Mouse (Mus musculus): Measurements from ENCODE around the gene Acvr1. TPM values are rescaled to one million over a fixed set of nuclear protein-coding genes. Genes with fewer than 3 reads are reported as not detected.

Gene Acvr1
- total RNA-seq (2021): 10 to 100 TPM; 34.1 to 40.5 TPM
- polyA plus RNA-seq (2012; rRNA removed): 6.9 and 8.6 TPM in 2 replicates
- long read RNA-seq, transcript Acvr1-204 (12 exons, 3,050 nt): major isoform, 11 of 15 reads
- long read RNA-seq, partial matches to known transcripts: 0 of 15 reads
- long read RNA-seq, other reads (novel, unspliced or antisense): 0 of 15 reads

GRCm38 (mm10) chr2:58567066-58567810, at the start of gene Acvr1, which contains the start of gene Upp2:
Gene Acvr1 (minus strand): TSS chr2:58567157.
Gene Upp2 (plus strand): TSS chr2:58567298.
- peak; percentile 94 for DNase-seq

GRCm38 (mm10) chr2:58615766-58616165, 48.8 kb upstream of the Acvr1 start:
- no peak for DNase-seq

GRCm38 (mm10) chr2:58614851-58615250, 47.9 kb upstream of the Acvr1 start:
- no peak for DNase-seq

GRCm38 (mm10) chr2:58613720-58614119, 46.8 kb upstream of the Acvr1 start:
- no peak for DNase-seq

DNA sequence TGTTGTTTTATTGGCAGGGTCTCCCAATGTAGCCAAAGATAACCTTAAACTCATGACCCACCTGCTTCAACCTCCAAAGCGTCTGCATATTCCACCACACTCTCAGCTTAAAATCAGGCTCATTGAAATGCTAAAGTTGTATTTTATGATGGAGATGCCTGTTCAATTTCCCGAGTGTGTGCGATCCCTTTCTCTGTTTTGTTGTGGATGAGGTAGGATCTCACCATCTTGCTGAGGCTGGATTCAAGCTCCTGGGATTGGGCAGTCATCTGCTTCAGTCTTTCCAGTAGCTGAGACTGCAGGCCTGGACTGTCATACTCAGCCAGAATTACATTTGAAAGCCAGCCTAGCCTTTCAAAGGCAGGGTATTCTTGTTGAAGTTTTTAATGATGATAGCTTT, 37.8 kb upstream of the Acvr1 start:
- DNase-seq: no peak

DNA sequence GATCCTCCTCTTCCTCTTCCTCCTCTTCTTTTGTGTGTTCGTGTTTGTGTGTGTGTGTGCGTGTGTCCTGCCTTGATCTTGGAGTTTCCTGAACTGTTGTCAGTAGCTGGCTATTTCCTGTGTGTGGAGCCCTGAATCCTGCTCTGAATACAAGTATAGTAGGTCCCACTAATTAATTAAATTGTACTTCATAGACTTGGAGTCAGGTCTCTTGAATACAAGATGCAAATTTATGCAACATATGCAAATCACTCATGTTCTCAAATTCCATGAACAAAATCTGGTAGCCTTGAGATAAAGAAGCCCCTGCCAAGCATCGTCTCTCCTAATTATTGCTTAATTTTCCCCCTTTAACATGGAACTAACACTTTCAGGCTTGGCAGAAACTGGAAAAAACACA, 36.4 kb upstream of the Acvr1 start:
- DNase-seq: no peak

- DNase-seq: no peak
Measured at GRCm38 (mm10) chr2:58601382-58601781, 34.4 kb upstream of the Acvr1 start.

- no peak for DNase-seq
Measured at GRCm38 (mm10) chr2:58599639-58600038, 32.7 kb upstream of the Acvr1 start.

DNA sequence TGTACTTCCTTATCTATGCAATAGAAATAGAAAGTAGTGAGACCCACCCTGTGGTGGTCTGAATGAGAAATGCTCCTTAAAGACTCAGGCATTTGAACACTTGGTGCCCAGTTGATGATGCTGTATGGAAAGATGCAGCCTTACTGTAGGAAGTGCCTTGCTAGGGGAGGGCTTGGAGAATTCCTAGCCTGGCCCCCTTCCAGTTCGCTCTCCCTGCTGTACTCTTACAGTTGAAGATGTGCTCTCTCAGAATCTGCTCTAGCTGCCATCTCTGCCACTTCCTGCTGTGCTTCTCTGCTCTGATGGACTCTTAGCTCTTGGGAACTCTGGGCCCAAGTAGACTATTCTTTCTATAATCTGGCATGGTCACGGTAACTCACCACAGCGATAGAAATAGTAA, 30.6 kb upstream of the Acvr1 start:
- no peak for DNase-seq

DNA sequence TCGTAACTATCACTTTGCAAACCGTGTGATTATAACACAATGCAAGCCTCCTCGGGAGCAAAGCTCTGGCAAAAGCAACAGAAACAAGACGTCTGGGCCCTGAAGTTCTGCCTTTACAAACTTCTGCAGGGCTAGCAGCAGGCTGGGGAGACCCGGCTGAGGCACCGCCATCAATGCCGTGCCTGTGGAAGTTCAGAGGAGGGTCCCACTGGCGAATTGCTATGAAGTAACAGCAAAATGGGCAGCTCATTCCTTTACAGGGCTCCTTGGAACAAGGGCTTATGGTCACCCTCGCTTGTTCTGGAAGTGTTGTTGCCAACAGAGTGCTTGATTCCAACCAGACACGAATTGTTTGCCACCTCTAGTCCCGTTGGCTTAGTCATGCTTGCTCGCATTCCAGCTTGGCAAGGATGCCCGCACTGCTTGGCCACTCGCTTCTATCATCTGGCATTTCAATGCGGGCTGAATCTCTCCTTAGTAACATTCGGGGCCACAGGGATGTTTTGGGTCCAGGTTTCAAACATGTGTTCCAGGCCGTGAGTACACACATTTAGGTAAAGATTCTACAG, 29.9 kb upstream of the Acvr1 start:
- DNase-seq: peak; percentile 34

GRCm38 (mm10) chr2:58595350-58595749, 28.4 kb upstream of the Acvr1 start:
- DNase-seq: no peak

- no peak for DNase-seq
Measured at GRCm38 (mm10) chr2:58590055-58590454, 23.1 kb upstream of the Acvr1 start.

GRCm38 (mm10) chr2:58589637-58590036, 22.7 kb upstream of the Acvr1 start:
- peak; percentile 75 for DNase-seq

- DNase-seq: no peak
Measured at GRCm38 (mm10) chr2:58586311-58586710, 19.4 kb upstream of the Acvr1 start.

GRCm38 (mm10) chr2:58574167-58574566, 7.2 kb upstream of the Acvr1 start:
- no peak for DNase-seq

DNA sequence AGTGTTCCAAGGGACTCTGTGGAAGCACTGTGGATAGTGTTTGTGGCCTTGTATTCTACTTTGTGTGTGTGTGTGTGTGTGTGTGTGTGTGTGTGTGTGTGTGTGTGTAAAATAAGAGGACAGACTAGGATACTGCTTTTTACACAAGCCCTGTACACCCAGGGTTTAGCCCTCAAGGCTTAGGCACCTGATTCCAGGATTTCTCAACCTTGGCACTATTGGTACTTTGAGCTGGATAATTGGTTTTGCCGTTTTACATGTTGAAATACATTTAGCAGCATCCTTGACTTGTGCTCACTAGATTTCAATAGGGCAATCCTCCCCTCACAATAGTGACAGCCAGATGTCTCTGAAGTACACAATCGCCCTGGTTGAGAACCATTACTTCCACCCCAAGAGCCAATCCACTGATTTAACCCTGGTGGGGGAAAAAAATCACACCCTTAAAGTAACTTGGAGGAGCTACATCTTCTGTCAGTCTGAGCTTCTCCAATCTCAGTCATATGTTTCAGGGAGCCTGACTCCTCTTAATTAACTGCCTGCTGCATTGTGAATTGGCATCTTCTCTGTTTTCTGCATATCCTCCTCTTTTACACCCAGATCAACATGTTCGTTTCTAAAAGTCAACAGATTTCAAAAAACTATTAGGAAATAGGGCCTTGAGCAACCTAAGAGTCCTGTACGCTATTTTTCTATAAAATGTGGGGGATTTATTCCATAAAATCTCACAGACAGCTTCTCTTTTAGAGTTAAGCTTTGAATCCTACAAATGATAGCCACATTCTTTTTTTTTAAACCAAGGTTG, 2.1 kb upstream of the Acvr1 start:
- DNase-seq: no peak

DNA sequence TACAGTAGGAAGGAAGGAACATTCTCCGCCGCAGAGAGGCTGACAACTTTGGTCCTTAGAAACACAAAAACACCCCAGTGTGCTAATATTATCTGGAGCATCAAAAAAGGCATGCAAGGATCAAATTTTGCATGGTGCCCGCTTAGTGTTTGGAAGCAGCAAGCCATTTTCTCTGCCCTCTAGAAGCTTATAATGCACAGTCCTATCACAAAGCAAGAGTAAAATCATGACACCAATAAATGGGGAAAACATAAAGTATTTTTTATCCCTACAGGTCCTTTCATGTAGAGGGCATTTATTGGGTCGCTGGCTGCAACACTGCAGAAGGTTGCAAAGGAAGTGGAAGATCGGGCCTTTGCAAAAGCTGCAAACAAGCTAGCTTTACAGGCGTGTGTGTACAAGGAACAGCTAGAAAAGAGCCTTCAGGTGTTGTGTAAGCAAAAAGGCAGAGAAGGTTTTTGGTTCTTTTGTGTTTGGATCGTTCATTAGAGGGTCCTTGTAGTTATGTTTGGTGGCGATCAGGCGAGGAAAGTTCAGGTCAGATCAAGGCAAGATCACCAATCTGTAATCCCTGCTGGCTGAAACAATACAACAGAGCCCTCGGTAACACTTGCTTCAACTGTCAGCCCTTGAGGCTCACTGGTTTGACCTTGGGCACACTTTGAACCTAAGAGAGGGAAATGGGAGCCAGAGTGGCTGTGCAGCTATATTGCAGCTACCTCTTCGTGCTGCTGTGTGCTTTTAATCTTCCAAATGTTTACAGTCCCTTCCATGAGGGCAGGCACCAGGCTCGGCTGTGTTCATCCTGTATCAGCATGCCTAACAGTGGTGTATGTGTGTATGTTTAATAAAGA, 1.1 kb upstream of the Acvr1 start:
- DNase-seq: peak; percentile 71

GRCm38 (mm10) chr2:58566410-58567065, 419 bp downstream of the Acvr1 start:
- peak; percentile 84 for DNase-seq

GRCm38 (mm10) chr2:58566049-58566409, 928 bp downstream of the Acvr1 start:
- no peak for DNase-seq

- DNase-seq: peak; percentile 70
Measured at GRCm38 (mm10) chr2:58565267-58565666, 1.7 kb downstream of the Acvr1 start.

- no peak for DNase-seq
Measured at GRCm38 (mm10) chr2:58562137-58562536, 4.8 kb downstream of the Acvr1 start.
